Mouse (Mus musculus) urinary bladder, postnatal 36 days (tissue): ENCODE measurements around the gene Pde6g.
A peak's percentile ranks its signal among the peaks of the same experiment; 100 is the strongest.

Source experiments
- DNase-seq, 2 experiments: peaks; one replicate each; pipeline ENCODE4 v3.0.0; 2022; ENCODE audit warnings: low spot score in 2 of 2, mixed read lengths in 1 of 2

Pde6g gene

GRCm38 (mm10) chr11:120467051-120467735 lies 13.9 kb upstream of the Pde6g start, which contains the start of gene Arl16:
TSS of gene Arl16 (minus strand) at chr11:120467607.
- DNase-seq = peak; percentile 87 to 94

GRCm38 (mm10) chr11:120465521-120465920 lies 12.2 kb upstream of the Pde6g start:
- no peak for DNase-seq

- DNase-seq = no peak
Observed at GRCm38 (mm10) chr11:120464365-120464764, 11.1 kb upstream of the Pde6g start.

- DNase-seq = no peak
Observed at GRCm38 (mm10) chr11:120463536-120463935, 10.2 kb upstream of the Pde6g start.

- DNase-seq = no peak
Observed at GRCm38 (mm10) chr11:120458847-120459597, 5.7 kb upstream of the Pde6g start.

- peak; percentile 68 to 72 for DNase-seq
Observed at GRCm38 (mm10) chr11:120457772-120458751, 4.8 kb upstream of the Pde6g start, which contains the start of the genes Oxld1 and Ccdc137. TSS of gene Oxld1 (minus strand) at chr11:120458068. TSS of gene Ccdc137 (plus strand) at chr11:120458115.

- no peak for DNase-seq
Observed at GRCm38 (mm10) chr11:120457370-120457769, 4.1 kb upstream of the Pde6g start.

- DNase-seq = no peak
Observed at GRCm38 (mm10) chr11:120455413-120455812, 2.1 kb upstream of the Pde6g start.

GRCm38 (mm10) chr11:120454965-120455364 lies 1.7 kb upstream of the Pde6g start:
- no peak for DNase-seq

- DNase-seq = no peak
Observed at GRCm38 (mm10) chr11:120452246-120452645, 1.1 kb downstream of the Pde6g start.

GRCm38 (mm10) chr11:120447179-120447578 lies 6.1 kb downstream of the Pde6g start:
- DNase-seq = no peak

- no peak for DNase-seq
Observed at GRCm38 (mm10) chr11:120445475-120445874, 7.8 kb downstream of the Pde6g start.

- no peak for DNase-seq
Observed at GRCm38 (mm10) chr11:120444106-120444505, 9.2 kb downstream of the Pde6g start.

- DNase-seq = no peak
Observed at GRCm38 (mm10) chr11:120442765-120443280, 10.5 kb downstream of the Pde6g start.

GRCm38 (mm10) chr11:120442344-120442743 lies 11.0 kb downstream of the Pde6g start, which contains the start of gene Tspan10:
TSS of gene Tspan10 (plus strand) at chr11:120442644.
- DNase-seq = no peak

- no peak for DNase-seq
Observed at GRCm38 (mm10) chr11:120437857-120438385, 15.4 kb downstream of the Pde6g start.

GRCm38 (mm10) chr11:120437152-120437856 lies 16.0 kb downstream of the Pde6g start, which contains the start of gene Nploc4:
TSS of gene Nploc4 (minus strand) at chr11:120437708.
- DNase-seq = peak; percentile 78 to 83

- DNase-seq = no peak
Observed at GRCm38 (mm10) chr11:120426727-120427126, 26.6 kb downstream of the Pde6g start.

- peak; percentile 32 to 43 for DNase-seq
Observed at GRCm38 (mm10) chr11:120423569-120424295, 29.6 kb downstream of the Pde6g start.
